Mouse (Mus musculus) cortical plate, adult 2 months (tissue): ENCODE results near the gene Gm26938.

Source experiments
- CTCF ChIP-seq: fragments of 200-500 bp; IDR thresholded peaks from 2 replicates; pipeline ENCODE4 v1.5.1; 2011; ENCODE audit warnings: mild to moderate bottlenecking, control low read depth, low read length; ENCODE audit not compliant: insufficient read depth; ENCODE audit errors: extremely low read depth
- POLR2A ChIP-seq: fragments of 200-500 bp; IDR thresholded peaks from 2 replicates; pipeline ENCODE4 v1.6.1; 2011; ENCODE audit warnings: mild to moderate bottlenecking, low read length, control low read depth; ENCODE audit not compliant: insufficient read depth; ENCODE audit errors: extremely low read depth

- no peak for TF ChIP-seq POLR2A
- TF ChIP-seq CTCF, result no peak
Measured at GRCm38 (mm10) chr5:139803165-139803564, 23.0 kb downstream of the Gm26938 start.
